ENCODE assay signal across 8 mouse cellular contexts in genomic region chr5:150673880-150674621, GRCm38 (mm10). TPM values are rescaled to one million over a fixed set of nuclear protein-coding genes. Genes with fewer than 3 reads are reported as not detected.
DNase-seq lines count a peak whose midpoint lies in the region; ATAC-seq and TF ChIP-seq lines count a peak whose summit lies in the region.

No protein-coding gene starts in this region.

- no peak overlapping the region for H3K27ac ChIP-seq in ES-Bruce4 (ENCODE audit: insufficient read depth, low read length)
- peak overlapping the region; percentile 54 for H3K27ac ChIP-seq in liver, adult 2 months (replicated peaks; ENCODE audit: insufficient read depth, low read depth, low read length)

- H3K36me3 ChIP-seq in ES-Bruce4 (ENCODE audit: control insufficient read depth, insufficient read depth, low read length, poor library complexity, severe bottlenecking) = no peaks in the 10 kb centered on the region
- H3K36me3 ChIP-seq in liver, adult 2 months (ENCODE audit: control insufficient read depth, insufficient read depth, low read length) = no peaks in the 10 kb centered on the region

- no peak for TF ChIP-seq CTCF in ES-Bruce4 (IDR thresholded peaks at IDR 0.05; ENCODE audit: low read depth, low read length)
- no peak for TF ChIP-seq CTCF in liver, adult 2 months (IDR thresholded peaks at IDR 0.05; ENCODE audit: low read depth, low read length)

- peak; percentile 20 for DNase-seq in gastrocnemius, adult 18-20 months (ENCODE audit: low spot score)
- no peak for DNase-seq in gastrocnemius, adult 8-10 months (ENCODE audit: low spot score in 2 of 2)
- DNase-seq in embryo, embryonic 9.5 days (ENCODE audit: extremely low spot score) = peak; percentile 68
- DNase-seq in liver, adult 2 months (ENCODE audit: extremely low read depth, low read depth, low spot score) = no peak
- peak; percentile 69 for DNase-seq in naive thymus-derived CD4-positive, alpha-beta T cell, adult 2 months (ENCODE audit: low read depth)
- DNase-seq in testis, postnatal 14 days (ENCODE audit: low spot score) = peak; percentile 54

- WGBS in liver, adult 2 months = under 1% methylated on average over 68 of the region's 91 CpGs

- TF ChIP-seq POLR2A in ES-Bruce4 (IDR thresholded peaks at IDR 0.05; ENCODE audit: insufficient read depth, low read length) = no peak
- TF ChIP-seq POLR2A in liver, adult 2 months (IDR thresholded peaks at IDR 0.05; ENCODE audit: extremely low read depth, insufficient read depth, low read length) = peak; percentile 52; the same call in 1 of the 2 replicates

- TF ChIP-seq EP300 in ES-Bruce4 (IDR thresholded peaks at IDR 0.05; ENCODE audit: insufficient read depth, low read depth, low read length) = no peak

- no peaks in the 10 kb centered on the region for H3K4me1 ChIP-seq in ES-Bruce4 (ENCODE audit: control insufficient read depth, insufficient read depth, low read length)
- H3K4me1 ChIP-seq in liver, adult 2 months (ENCODE audit: control insufficient read depth, insufficient read depth, low read length) = peaks cover 3% of the 10 kb centered on the region; the same call in 1 of the 2 replicates

- H3K9me3 ChIP-seq in ES-Bruce4 (replicated peaks; ENCODE audit: control insufficient read depth, insufficient read depth, low read length, poor library complexity, severe bottlenecking) = no peaks in the 10 kb centered on the region

- H3K4me3 ChIP-seq in ES-Bruce4 (ENCODE audit: low read depth, low read length) = peak overlapping the region; percentile 86
- H3K4me3 ChIP-seq in liver, adult 2 months (ENCODE audit: insufficient read depth, low read depth, low read length) = peak overlapping the region; percentile 87

- peak; percentile 16 to 24 for ATAC-seq in hematopoietic stem cell, adult 5-6 weeks (replicated peaks in 1 of 2; ENCODE audit: insufficient read depth in 1 of 2, low FRiP score in 2 of 2, low TSS enrichment in 1 of 2, low read depth in 1 of 2, poor library complexity in 2 of 2, severe bottlenecking in 2 of 2)

- H3K27me3 ChIP-seq in ES-Bruce4 (ENCODE audit: control insufficient read depth, insufficient read depth, low read length, poor library complexity, severe bottlenecking) = no peaks in the 10 kb centered on the region; the same call in 1 of the 2 replicates
- no peaks in the 10 kb centered on the region for H3K27me3 ChIP-seq in liver, adult 2 months (ENCODE audit: control insufficient read depth, insufficient read depth, low read length)

- peaks cover 20% of the 10 kb centered on the region for H3K79me2 ChIP-seq in liver, adult 2 months (ENCODE audit: control insufficient read depth, insufficient read depth, low read length)

- peak overlapping the region; percentile 95 for H3K9ac ChIP-seq in ES-Bruce4 (ENCODE audit: low read depth, poor library complexity, severe bottlenecking)
- H3K9ac ChIP-seq in liver, adult 2 months (ENCODE audit: low read depth, low read length) = peak overlapping the region; percentile 91

RNA-seq across cellular contexts. Expression of gene Pds5b, which starts 0.5 kb away (rescaled TPM):
- total RNA-seq in gastrocnemius, adult 18-20 months (2021) = 10 to 100 TPM; 21.2 to 22.2 TPM
- 10 to 100 TPM; 21.0 to 24.1 (median 22.8) TPM for total RNA-seq in gastrocnemius, adult 8-10 months (2022)
- 56.6 and 63.4 TPM in 2 replicates for polyA plus RNA-seq in ES-Bruce4 (2011; ENCODE audit: insufficient read depth, insufficient read length, low read depth, missing spikeins)
- 57.3 and 70.7 TPM in 2 replicates for total RNA-seq in hematopoietic stem cell, adult 5-6 weeks (2017)
- total RNA-seq in liver, adult 2 months (2014; rRNA removed) = 12.4 and 16.2 TPM in 2 replicates
- polyA plus RNA-seq in liver, adult 2 months (2012; rRNA removed) = 1.2 and 1.6 TPM in 2 replicates

RNA-seq across cellular contexts. Expression of gene N4bp2l2, which starts 8.1 kb away (rescaled TPM):
- 10 to 100 TPM; 24.1 to 34.5 TPM for total RNA-seq in gastrocnemius, adult 18-20 months (2021)
- 10 to 100 TPM; 22.3 to 30.2 (median 28.4) TPM for total RNA-seq in gastrocnemius, adult 8-10 months (2022)
- 163 and 179 TPM in 2 replicates for polyA plus RNA-seq in ES-Bruce4 (2011; ENCODE audit: insufficient read depth, insufficient read length, low read depth, missing spikeins)
- total RNA-seq in hematopoietic stem cell, adult 5-6 weeks (2017) = 123 and 145 TPM in 2 replicates
- 32.0 and 60.5 TPM in 2 replicates for total RNA-seq in liver, adult 2 months (2014; rRNA removed)
- 5.1 and 6.9 TPM in 2 replicates for polyA plus RNA-seq in liver, adult 2 months (2012; rRNA removed)

Comparison
In these comparisons a context has a peak if more than half of its experiments do, and no peak if none do; other contexts are left out.
1. DNase-seq: peak in gastrocnemius, adult 18-20 months (single experiment), embryo, embryonic 9.5 days (single experiment), naive thymus-derived CD4-positive, alpha-beta T cell, adult 2 months (single experiment) and testis, postnatal 14 days (single experiment); none in gastrocnemius, adult 8-10 months (0 of 2) and liver, adult 2 months (single experiment).